Mouse (Mus musculus): ENCODE data around the gene Nkiras1.
"Not testable (repeated sequence)": the region's sequence is repeated elsewhere in the genome, so short reads cannot be mapped to it uniquely, and the experiment has no call there.

GRCm38 (mm10) chr14:18225431-18225830 is 45.5 kb upstream of the Nkiras1 start:
- TF ChIP-seq CTCF (IDR thresholded peaks at IDR 0.05; ENCODE audit: low read depth, low read length); POLR2A (IDR thresholded peaks at IDR 0.05; ENCODE audit: borderline replicate concordance, low read depth, low read length): not testable (repeated sequence)
